Mouse (Mus musculus): ENCODE results near the gene Gchfr. TPM values are rescaled to one million over a fixed set of nuclear protein-coding genes. Genes with fewer than 3 reads are reported as not detected.

Gchfr gene
- polyA plus RNA-seq, 1 experiment from 2014 or later: 81.3 TPM

- no peaks in the 10 kb centered on the region for H3K36me3 ChIP-seq (replicated peaks)
- WGBS (ENCODE audit: insufficient replicate concordance): 57% methylated on average over 1 of the region's 1 CpGs
- H3K27me3 ChIP-seq: no peaks in the 10 kb centered on the region
- no peak overlapping the region for H3K4me3 ChIP-seq (replicated peaks)
- H3K9ac ChIP-seq: no peak overlapping the region
- peaks cover 10% of the 10 kb centered on the region; the same call in 1 of the 2 replicates for H3K4me1 ChIP-seq (replicated peaks)
- H3K4me2 ChIP-seq: no peak overlapping the region
- no peak overlapping the region for H3K27ac ChIP-seq (replicated peaks)
- H3K9me3 ChIP-seq (replicated peaks): no peaks in the 10 kb centered on the region
- ATAC-seq (ENCODE audit: insufficient read depth): no peak
Measured at GRCm38 (mm10) chr2:119198049-119198448, 30.5 kb downstream of the Gchfr start.

GRCm38 (mm10) chr2:119198934-119199333 lies 31.4 kb downstream of the Gchfr start:
- Histone ChIP-seq H3K4me1 (replicated peaks) (peaks cover 13% of the 10 kb centered on the region; the same call in 1 of the 2 replicates), H3K4me3 (replicated peaks) (no peak overlapping the region), H3K9me3 (replicated peaks) (no peaks in the 10 kb centered on the region), H3K4me2 (no peak overlapping the region), H3K36me3 (replicated peaks) (no peaks in the 10 kb centered on the region), H3K27ac (replicated peaks) (no peak overlapping the region), H3K27me3 (no peaks in the 10 kb centered on the region), H3K9ac (no peak overlapping the region)
- no peak for ATAC-seq (ENCODE audit: insufficient read depth)
- WGBS (ENCODE audit: insufficient replicate concordance): 78% methylated on average over 3 of the region's 3 CpGs

GRCm38 (mm10) chr2:119202914-119203453 lies 35.4 kb downstream of the Gchfr start:
- Histone ChIP-seq H3K4me2 (no peak overlapping the region), H3K9ac (no peak overlapping the region), H3K27ac (replicated peaks) (no peak overlapping the region), H3K4me3 (replicated peaks) (no peak overlapping the region), H3K36me3 (replicated peaks) (no peaks in the 10 kb centered on the region), H3K4me1 (replicated peaks) (peaks cover 15% of the 10 kb centered on the region), H3K27me3 (no peaks in the 10 kb centered on the region), H3K9me3 (replicated peaks) (no peaks in the 10 kb centered on the region)
- ATAC-seq (ENCODE audit: insufficient read depth): no peak
- WGBS (ENCODE audit: insufficient replicate concordance): 50% methylated on average over 5 of the region's 5 CpGs

GRCm38 (mm10) chr2:119203871-119204460 lies 36.4 kb downstream of the Gchfr start:
- Histone ChIP-seq H3K9ac (no peak overlapping the region), H3K27me3 (no peaks in the 10 kb centered on the region), H3K27ac (replicated peaks) (no peak overlapping the region), H3K4me2 (no peak overlapping the region), H3K9me3 (replicated peaks) (no peaks in the 10 kb centered on the region), H3K36me3 (replicated peaks) (no peaks in the 10 kb centered on the region), H3K4me1 (replicated peaks) (peaks cover 16% of the 10 kb centered on the region), H3K4me3 (replicated peaks) (no peak overlapping the region)
- ATAC-seq (ENCODE audit: insufficient read depth): no peak
- WGBS (ENCODE audit: insufficient replicate concordance): 58% methylated on average over 4 of the region's 4 CpGs

- Histone ChIP-seq H3K27me3 (no peaks in the 10 kb centered on the region), H3K27ac (replicated peaks) (peak overlapping the region; percentile 88), H3K4me1 (replicated peaks) (peaks cover 28% of the 10 kb centered on the region), H3K4me3 (replicated peaks) (peak overlapping the region; percentile 85), H3K9me3 (replicated peaks) (no peaks in the 10 kb centered on the region), H3K9ac (peak overlapping the region; percentile 78), H3K36me3 (replicated peaks) (peaks cover 14% of the 10 kb centered on the region), H3K4me2 (peak overlapping the region; percentile 85)
- no peak for ATAC-seq (ENCODE audit: insufficient read depth)
- WGBS (ENCODE audit: insufficient replicate concordance): 13% methylated on average over 6 of the region's 6 CpGs
Measured at GRCm38 (mm10) chr2:119207961-119208343, 40.4 kb downstream of the Gchfr start.

GRCm38 (mm10) chr2:119208344-119209175 lies 41.0 kb downstream of the Gchfr start, which contains the start of the genes Zfyve19 and Dnajc17:
Zfyve19 (plus strand) TSS chr2:119208617.
Dnajc17 (minus strand) TSS chr2:119208795.
- Histone ChIP-seq H3K9me3 (replicated peaks) (no peaks in the 10 kb centered on the region), H3K27me3 (no peaks in the 10 kb centered on the region), H3K9ac (peak within 1 kb of the TSS; percentile 78), H3K4me3 (replicated peaks) (peak within 1 kb of the TSS; percentile 85), H3K27ac (replicated peaks) (peak within 1 kb of the TSS; percentile 88), H3K4me2 (peak within 1 kb of the TSS; percentile 85), H3K36me3 (replicated peaks) (peaks cover 14% of the 10 kb centered on the region), H3K4me1 (replicated peaks) (peaks cover 26% of the 10 kb centered on the region)
- peak; percentile 94 for ATAC-seq (ENCODE audit: insufficient read depth)
- WGBS (ENCODE audit: insufficient replicate concordance): under 1% methylated on average over 51 of the region's 51 CpGs

- Histone ChIP-seq H3K36me3 (replicated peaks) (peaks cover 14% of the 10 kb centered on the region), H3K27me3 (no peaks in the 10 kb centered on the region), H3K4me2 (peak overlapping the region; percentile 85), H3K4me3 (replicated peaks) (peak overlapping the region; percentile 85), H3K27ac (replicated peaks) (peak overlapping the region; percentile 88), H3K4me1 (replicated peaks) (peaks cover 25% of the 10 kb centered on the region), H3K9me3 (replicated peaks) (no peaks in the 10 kb centered on the region), H3K9ac (peak overlapping the region; percentile 78)
- 0% methylated on average over 13 of the region's 13 CpGs for WGBS (ENCODE audit: insufficient replicate concordance)
- ATAC-seq (ENCODE audit: insufficient read depth): no peak
Measured at GRCm38 (mm10) chr2:119209176-119209507, 41.6 kb downstream of the Gchfr start.

Other genes starting within 250 kb of the Gchfr start
- 4.5 and 5.7 TPM in 2 replicates for gene Chst14, start 241.3 kb upstream of the Gchfr start, polyA plus RNA-seq (2015; fragmentation: Nextera tagmentation; extraction: Ambion mirVana)
- 12.3 and 12.4 TPM in 2 replicates for gene Ccdc32, start 138.4 kb upstream of the Gchfr start, polyA plus RNA-seq (2015; fragmentation: Nextera tagmentation; extraction: Ambion mirVana)
- 2.6 and 2.8 TPM in 2 replicates for gene Rpusd2, start 133.0 kb upstream of the Gchfr start, polyA plus RNA-seq (2015; fragmentation: Nextera tagmentation; extraction: Ambion mirVana)
- 55.2 and 59.3 TPM in 2 replicates for gene Knl1, start 120.7 kb upstream of the Gchfr start, polyA plus RNA-seq (2015; fragmentation: Nextera tagmentation; extraction: Ambion mirVana)
- 30.4 and 36.9 TPM in 2 replicates for gene Rad51, start 55.0 kb upstream of the Gchfr start, polyA plus RNA-seq (2015; fragmentation: Nextera tagmentation; extraction: Ambion mirVana)
- gene Rmdn3, start 10.7 kb upstream of the Gchfr start, polyA plus RNA-seq (2015; fragmentation: Nextera tagmentation; extraction: Ambion mirVana): 45.0 and 50.7 TPM in 2 replicates
- gene Gm14137, start 6.7 kb downstream of the Gchfr start, polyA plus RNA-seq (2015; fragmentation: Nextera tagmentation; extraction: Ambion mirVana): 0.10 TPM in 2 replicates
- 19.0 and 21.6 TPM in 2 replicates for gene Zfyve19, start 40.8 kb downstream of the Gchfr start, polyA plus RNA-seq (2015; fragmentation: Nextera tagmentation; extraction: Ambion mirVana)
- gene Dnajc17, start 41.0 kb downstream of the Gchfr start, polyA plus RNA-seq (2015; fragmentation: Nextera tagmentation; extraction: Ambion mirVana): 7.0 and 7.1 TPM in 2 replicates
- gene Ppp1r14d, start 62.1 kb downstream of the Gchfr start, polyA plus RNA-seq (2015; fragmentation: Nextera tagmentation; extraction: Ambion mirVana): 0.20 TPM in 1 of 2 replicates, not detected in the other
- 0.15 and 0.35 TPM in 2 replicates for gene Spint1, start 69.6 kb downstream of the Gchfr start, polyA plus RNA-seq (2015; fragmentation: Nextera tagmentation; extraction: Ambion mirVana)
- 0.08 and 0.26 TPM in 2 replicates for gene Rhov, start 103.5 kb downstream of the Gchfr start, polyA plus RNA-seq (2015; fragmentation: Nextera tagmentation; extraction: Ambion mirVana)
- 6.3 and 6.4 TPM in 2 replicates for gene Vps18, start 121.0 kb downstream of the Gchfr start, polyA plus RNA-seq (2015; fragmentation: Nextera tagmentation; extraction: Ambion mirVana)
- 1.9 and 2.1 TPM in 2 replicates for gene Dll4, start 158.0 kb downstream of the Gchfr start, polyA plus RNA-seq (2015; fragmentation: Nextera tagmentation; extraction: Ambion mirVana)
- gene Chac1, start 183.5 kb downstream of the Gchfr start, polyA plus RNA-seq (2015; fragmentation: Nextera tagmentation; extraction: Ambion mirVana): 2.9 and 3.4 TPM in 2 replicates